Mouse (Mus musculus) testis, adult 2 months (tissue): ENCODE data around the gene Ap1s3. TPM values are rescaled to one million over a fixed set of nuclear protein-coding genes. Genes with fewer than 3 reads are reported as not detected.

Experiments
- H3K27ac ChIP-seq: fragments of 200-500 bp; 2 replicates; pipeline ENCODE4 v1.5.1; 2012; ENCODE audit warnings: low read depth, low read length; ENCODE audit not compliant: control insufficient read depth, insufficient read depth
- H3K27me3 ChIP-seq: fragments of 200-500 bp; 2 replicates; pipeline ENCODE4 v1.6.1; 2012; ENCODE audit warnings: mild to moderate bottlenecking, low read length, moderate library complexity; ENCODE audit not compliant: control insufficient read depth, insufficient read depth
- H3K36me3 ChIP-seq: fragments of 200-500 bp; 2 replicates; pipeline ENCODE4 v1.6.1; 2012; ENCODE audit warnings: mild to moderate bottlenecking, low read length; ENCODE audit not compliant: control insufficient read depth, insufficient read depth
- H3K4me1 ChIP-seq: fragments of 200-500 bp; 2 replicates; pipeline ENCODE4 v1.6.1; 2012; ENCODE audit warnings: low read length; ENCODE audit not compliant: control insufficient read depth, insufficient read depth
- H3K4me3 ChIP-seq: fragments of 200-500 bp; 2 replicates; pipeline ENCODE4 v1.5.1; 2012; ENCODE audit warnings: low read depth, mild to moderate bottlenecking, low read length, moderate library complexity, mixed read lengths; ENCODE audit not compliant: control insufficient read depth
- CTCF ChIP-seq: fragments of 200-500 bp; IDR thresholded peaks from 2 replicates; pipeline ENCODE4 v1.5.1; 2012; ENCODE audit warnings: low read depth, mild to moderate bottlenecking, inconsistent platforms, low read length, moderate library complexity; ENCODE audit not compliant: control insufficient read depth, insufficient read depth, insufficient replicate concordance
- POLR2A ChIP-seq: fragments of 200-500 bp; IDR thresholded peaks from 2 replicates; pipeline ENCODE4 v1.6.1; 2012; ENCODE audit warnings: low read depth, mild to moderate bottlenecking, inconsistent platforms, low read length, moderate library complexity; ENCODE audit not compliant: control insufficient read depth
- polyA plus RNA-seq: library from polyadenylated mRNA; depleted of rRNA; stranded (reverse); fragments of >200 nt; gene quantifications from 2 replicates; pipeline ENCODE4 v1.2.3, GENCODE M21; 2012

The Ap1s3 gene
- polyA plus RNA-seq, 1 experiment = 0.84 TPM

GRCm38 (mm10) chr1:79707383-79707782, 35.6 kb upstream of the Ap1s3 start:
- H3K4me1 ChIP-seq = no peaks in the 10 kb centered on the region
- TF ChIP-seq CTCF = no peak
- no peak for TF ChIP-seq POLR2A
- no peaks in the 10 kb centered on the region; the same call in 1 of the 2 replicates for H3K36me3 ChIP-seq
- H3K27me3 ChIP-seq = no peaks in the 10 kb centered on the region
- H3K4me3 ChIP-seq = no peak overlapping the region
- no peak overlapping the region for H3K27ac ChIP-seq

- H3K36me3 ChIP-seq = no peaks in the 10 kb centered on the region; the same call in 1 of the 2 replicates
- H3K4me3 ChIP-seq = no peak overlapping the region
- no peak for TF ChIP-seq CTCF
- TF ChIP-seq POLR2A = no peak
- H3K4me1 ChIP-seq = no peaks in the 10 kb centered on the region
- H3K27ac ChIP-seq = no peak overlapping the region
- no peaks in the 10 kb centered on the region for H3K27me3 ChIP-seq
These were observed 34.9 kb upstream of the Ap1s3 start for GRCm38 (mm10) chr1:79706707-79707106.

- H3K36me3 ChIP-seq = no peaks in the 10 kb centered on the region; the same call in 1 of the 2 replicates
- no peak overlapping the region for H3K27ac ChIP-seq
- TF ChIP-seq CTCF (no peak), POLR2A (no peak)
These were observed 32.9 kb upstream of the Ap1s3 start for GRCm38 (mm10) chr1:79704672-79705071.

GRCm38 (mm10) chr1:79703520-79703919, 31.7 kb upstream of the Ap1s3 start:
- Histone ChIP-seq H3K4me3 (no peak overlapping the region), H3K4me1 (no peaks in the 10 kb centered on the region), H3K27me3 (no peaks in the 10 kb centered on the region), H3K36me3 (no peaks in the 10 kb centered on the region; the same call in 1 of the 2 replicates), H3K27ac (no peak overlapping the region)
- no peak for TF ChIP-seq POLR2A
- no peak for TF ChIP-seq CTCF

More at GRCm38 (mm10) chr1:79704672-79705071, 32.9 kb upstream of the Ap1s3 start:
- Histone ChIP-seq H3K27me3 (no peaks in the 10 kb centered on the region), H3K4me3 (no peak overlapping the region), H3K4me1 (no peaks in the 10 kb centered on the region)

- Histone ChIP-seq H3K27me3 (no peaks in the 10 kb centered on the region), H3K4me1 (no peaks in the 10 kb centered on the region), H3K27ac (no peak overlapping the region), H3K36me3 (no peaks in the 10 kb centered on the region), H3K4me3 (no peak overlapping the region)
- TF ChIP-seq CTCF (no peak), POLR2A (no peak)
These were observed 26.7 kb upstream of the Ap1s3 start for GRCm38 (mm10) chr1:79698506-79698905.

- Histone ChIP-seq H3K36me3 (no peaks in the 10 kb centered on the region), H3K27me3 (no peaks in the 10 kb centered on the region), H3K4me1 (no peaks in the 10 kb centered on the region), H3K4me3 (no peak overlapping the region), H3K27ac (no peak overlapping the region)
- TF ChIP-seq CTCF = no peak
- TF ChIP-seq POLR2A = no peak
These were observed 25.6 kb upstream of the Ap1s3 start for GRCm38 (mm10) chr1:79697382-79697781.

- Histone ChIP-seq H3K4me3 (no peak overlapping the region), H3K27ac (no peak overlapping the region), H3K36me3 (no peaks in the 10 kb centered on the region), H3K4me1 (no peaks in the 10 kb centered on the region), H3K27me3 (no peaks in the 10 kb centered on the region)
- TF ChIP-seq POLR2A (no peak), CTCF (no peak)
These were observed 25.2 kb upstream of the Ap1s3 start for GRCm38 (mm10) chr1:79696933-79697332.

- TF ChIP-seq POLR2A (no peak), CTCF (no peak)
These were observed 20.7 kb upstream of the Ap1s3 start for GRCm38 (mm10) chr1:79692482-79692881.

More at GRCm38 (mm10) chr1:79692482-79692881, 20.7 kb upstream of the Ap1s3 start:
- Histone ChIP-seq H3K27ac (no peak overlapping the region), H3K36me3 (no peaks in the 10 kb centered on the region), H3K4me1 (no peaks in the 10 kb centered on the region), H3K4me3 (no peak overlapping the region), H3K27me3 (no peaks in the 10 kb centered on the region)
